ENCODE assay signal across 10 mouse cellular contexts in genomic region chr7:37363629-37364175, GRCm38 (mm10).
DNase-seq lines count a peak whose midpoint lies in the region; ATAC-seq and TF ChIP-seq lines count a peak whose summit lies in the region.
"Had no signal": no experiment of that assay in that cellular context is flagged by ENCODE, and none has a peak within 500 bp of the region (broad histone marks: within the 10 kb centered on the region; RNA-seq: fewer than 3 reads in every experiment).

No protein-coding gene starts in this region.

- peaks cover 10% of the 10 kb centered on the region for H3K4me1 ChIP-seq in kidney, embryonic 14.5 days (ENCODE audit: control insufficient read depth, insufficient read depth, low read length)
- no peaks in the 10 kb centered on the region for H3K4me1 ChIP-seq in kidney, adult 2 months (ENCODE audit: control insufficient read depth, insufficient read depth, low read length)
- peaks cover 30% of the 10 kb centered on the region for H3K4me1 ChIP-seq in embryonic facial prominence, embryonic 13.5 days
- peaks cover 23% of the 10 kb centered on the region for H3K4me1 ChIP-seq in hindbrain, embryonic 16.5 days (ENCODE audit: control insufficient read depth, insufficient read depth, low read depth, low read length)
- peaks cover 36% of the 10 kb centered on the region for H3K4me1 ChIP-seq in neural tube, embryonic 15.5 days

- no peak for ATAC-seq in kidney, embryonic 14.5 days (ENCODE audit: low FRiP score, low TSS enrichment)
- no peak for ATAC-seq in embryonic facial prominence, embryonic 13.5 days (ENCODE audit: insufficient number of reproducible peaks, insufficient read depth, low FRiP score, low TSS enrichment, low read depth)
- ATAC-seq in hindbrain, embryonic 16.5 days = no peak
- no peak for ATAC-seq in neural tube, embryonic 15.5 days (ENCODE audit: low FRiP score)
- ATAC-seq in frontal cortex, adult (ENCODE audit: low TSS enrichment) = no peak
- no peak for ATAC-seq in megakaryocyte, adult 5-6 weeks (ENCODE audit: poor library complexity, severe bottlenecking)

- H3K9me3 ChIP-seq in kidney, embryonic 14.5 days (ENCODE audit: control insufficient read depth, low read length) = no peaks in the 10 kb centered on the region
- no peaks in the 10 kb centered on the region for H3K9me3 ChIP-seq in embryonic facial prominence, embryonic 13.5 days
- H3K9me3 ChIP-seq in hindbrain, embryonic 16.5 days (ENCODE audit: control insufficient read depth, low read length) = no peaks in the 10 kb centered on the region
- H3K9me3 ChIP-seq in neural tube, embryonic 15.5 days (replicated peaks) = no peaks in the 10 kb centered on the region

- H3K4me3 ChIP-seq in kidney, embryonic 14.5 days (ENCODE audit: low read length) = no peak overlapping the region
- no peak overlapping the region for H3K4me3 ChIP-seq in kidney, adult 2 months (ENCODE audit: insufficient read depth, low read depth, low read length)
- H3K4me3 ChIP-seq in embryonic facial prominence, embryonic 13.5 days = no peak overlapping the region
- no peak overlapping the region for H3K4me3 ChIP-seq in hindbrain, embryonic 16.5 days (ENCODE audit: low read length)
- no peak overlapping the region for H3K4me3 ChIP-seq in neural tube, embryonic 15.5 days (replicated peaks)

- no peak for TF ChIP-seq POLR2A in kidney, adult 2 months (IDR thresholded peaks at IDR 0.05; ENCODE audit: low read depth, low read length)

- no peak overlapping the region for H3K9ac ChIP-seq in kidney, embryonic 14.5 days (ENCODE audit: low read depth, low read length)
- H3K9ac ChIP-seq in embryonic facial prominence, embryonic 13.5 days = no peak overlapping the region
- H3K9ac ChIP-seq in hindbrain, embryonic 16.5 days (ENCODE audit: low read depth, low read length) = no peak overlapping the region
- H3K9ac ChIP-seq in neural tube, embryonic 15.5 days (replicated peaks) = no peak overlapping the region

- no peak for TF ChIP-seq CTCF in kidney, adult 2 months (conservative IDR thresholded peaks at IDR 0.05; ENCODE audit: insufficient read depth, insufficient read length, low read depth, low read length)

- peak overlapping the region; percentile 3; the same call in 1 of the 2 replicates for H3K27ac ChIP-seq in kidney, embryonic 14.5 days (ENCODE audit: low read depth, low read length)
- no peak overlapping the region for H3K27ac ChIP-seq in kidney, adult 2 months (ENCODE audit: insufficient read depth, low read depth, low read length)
- H3K27ac ChIP-seq in embryonic facial prominence, embryonic 13.5 days = peak overlapping the region; percentile 39; the same call in 1 of the 2 replicates
- peak overlapping the region; percentile 53; the same call in 1 of the 2 replicates for H3K27ac ChIP-seq in hindbrain, embryonic 16.5 days (ENCODE audit: low read depth, low read length)
- peak overlapping the region; percentile 54 for H3K27ac ChIP-seq in neural tube, embryonic 15.5 days (replicated peaks)
- H3K27ac ChIP-seq: macrophage had no signal

- no peak overlapping the region for H3K4me2 ChIP-seq in kidney, embryonic 14.5 days (replicated peaks; ENCODE audit: low read depth, low read length)
- peak overlapping the region; percentile 66 for H3K4me2 ChIP-seq in embryonic facial prominence, embryonic 13.5 days
- H3K4me2 ChIP-seq in hindbrain, embryonic 16.5 days (ENCODE audit: low read length) = peak overlapping the region; percentile 38
- peak overlapping the region; percentile 17 for H3K4me2 ChIP-seq in neural tube, embryonic 15.5 days

- DNase-seq in kidney, adult 2 months = no peak
- no peak for DNase-seq in testis, postnatal 10 days (ENCODE audit: low spot score)
- DNase-seq: adrenal gland, adult 2 months had no signal

- H3K36me3 ChIP-seq in kidney, embryonic 14.5 days (ENCODE audit: control insufficient read depth, insufficient read depth, low read length) = no peaks in the 10 kb centered on the region
- H3K36me3 ChIP-seq in kidney, adult 2 months (ENCODE audit: control insufficient read depth, insufficient read depth, low read length) = no peaks in the 10 kb centered on the region
- H3K36me3 ChIP-seq in embryonic facial prominence, embryonic 13.5 days = no peaks in the 10 kb centered on the region
- no peaks in the 10 kb centered on the region for H3K36me3 ChIP-seq in hindbrain, embryonic 16.5 days (ENCODE audit: control insufficient read depth, insufficient read depth, low read length)
- no peaks in the 10 kb centered on the region for H3K36me3 ChIP-seq in neural tube, embryonic 15.5 days

- H3K27me3 ChIP-seq in kidney, embryonic 14.5 days (ENCODE audit: control insufficient read depth, insufficient read depth, low read length) = no peaks in the 10 kb centered on the region; the same call in 1 of the 2 replicates
- H3K27me3 ChIP-seq in kidney, adult 2 months (replicated peaks; ENCODE audit: control insufficient read depth, insufficient read depth, low read length) = no peaks in the 10 kb centered on the region
- H3K27me3 ChIP-seq in embryonic facial prominence, embryonic 13.5 days = peaks cover 7% of the 10 kb centered on the region; the same call in 1 of the 2 replicates
- H3K27me3 ChIP-seq in hindbrain, embryonic 16.5 days (replicated peaks; ENCODE audit: control insufficient read depth, insufficient read depth, low read length) = no peaks in the 10 kb centered on the region
- no peaks in the 10 kb centered on the region for H3K27me3 ChIP-seq in neural tube, embryonic 15.5 days (replicated peaks)

- 15% methylated on average over 10 of the region's 10 CpGs for WGBS in kidney, embryonic 14.5 days
- WGBS in kidney, adult 2 months = 46% methylated on average over 10 of the region's 10 CpGs
- 7% methylated on average over 10 of the region's 10 CpGs for WGBS in embryonic facial prominence, embryonic 13.5 days
- 11% methylated on average over 10 of the region's 10 CpGs for WGBS in hindbrain, embryonic 16.5 days
- WGBS in neural tube, embryonic 15.5 days = 13% methylated on average over 10 of the region's 10 CpGs
